Mouse (Mus musculus) frontal cortex, postnatal 10 days (tissue): ENCODE measurements around the gene Mdga1.

Experiments
- DNase-seq, 2 experiments: peaks; one replicate each; pipeline ENCODE4 v3.0.0; 2022; ENCODE audit warnings: low spot score in 2 of 2, mixed read lengths in 1 of 2

The Mdga1 gene

DNA sequence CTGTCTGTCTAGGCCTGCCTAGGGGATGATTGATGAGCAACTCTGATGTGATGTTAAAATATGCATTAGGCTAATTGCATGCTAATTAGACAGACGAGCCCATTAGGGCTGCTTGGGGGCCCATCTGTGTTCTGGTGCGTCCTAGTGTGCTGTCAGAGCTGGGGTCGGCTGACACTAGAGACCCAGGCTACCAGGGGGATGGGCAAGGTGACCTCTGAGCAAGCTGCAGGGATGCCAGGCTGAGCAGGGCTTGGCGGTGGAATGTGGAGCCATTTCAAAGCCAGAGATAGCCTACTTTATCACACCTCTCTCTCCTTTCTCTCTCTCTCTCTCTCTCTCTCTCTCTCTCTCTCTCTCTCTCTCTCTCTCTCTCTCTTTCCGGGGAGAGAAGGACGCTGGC, 49.8 kb downstream of the Mdga1 start:
- no peak for DNase-seq

DNA sequence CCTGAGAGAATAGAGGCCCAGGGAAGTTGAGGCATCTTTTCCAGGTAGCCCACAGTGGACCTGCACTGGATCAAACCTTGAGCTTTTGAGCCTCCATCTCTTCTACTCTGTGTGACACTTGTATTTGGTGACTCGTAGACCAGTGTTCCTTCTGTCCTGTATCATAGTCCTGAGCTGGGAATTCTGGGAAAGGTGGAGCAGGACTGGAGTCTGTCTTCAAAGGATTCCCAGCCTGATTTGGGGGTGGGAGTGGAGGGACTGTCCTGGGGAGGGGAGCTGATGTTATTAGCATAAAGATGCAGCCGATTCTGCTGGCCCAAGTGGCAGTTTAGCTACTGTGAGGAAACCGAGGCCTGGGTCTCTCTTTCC, 50.4 kb downstream of the Mdga1 start:
- no peak for DNase-seq

GRCm38 (mm10) chr17:29918791-29919551, 50.9 kb downstream of the Mdga1 start:
- no peak for DNase-seq

DNA sequence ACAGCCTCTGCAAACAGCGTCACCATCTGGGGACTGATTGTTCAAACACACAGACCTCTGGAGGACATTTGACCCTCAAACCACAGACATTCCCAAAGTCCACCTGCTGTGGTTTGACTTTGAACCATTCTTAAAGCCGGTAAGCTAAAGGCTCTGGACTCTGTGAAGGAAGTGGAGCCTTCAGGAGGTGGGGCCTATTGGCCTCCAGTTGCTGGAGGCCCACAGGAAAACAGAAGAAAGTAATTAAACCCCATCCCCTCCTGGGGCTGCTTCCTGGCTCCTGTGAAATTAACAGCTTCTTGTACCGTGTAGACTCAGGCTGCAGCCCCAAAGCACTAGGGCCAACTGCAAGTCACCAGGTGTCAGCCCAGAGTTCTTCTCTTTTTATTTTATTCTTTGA, 52.9 kb downstream of the Mdga1 start:
- DNase-seq: no peak

DNA sequence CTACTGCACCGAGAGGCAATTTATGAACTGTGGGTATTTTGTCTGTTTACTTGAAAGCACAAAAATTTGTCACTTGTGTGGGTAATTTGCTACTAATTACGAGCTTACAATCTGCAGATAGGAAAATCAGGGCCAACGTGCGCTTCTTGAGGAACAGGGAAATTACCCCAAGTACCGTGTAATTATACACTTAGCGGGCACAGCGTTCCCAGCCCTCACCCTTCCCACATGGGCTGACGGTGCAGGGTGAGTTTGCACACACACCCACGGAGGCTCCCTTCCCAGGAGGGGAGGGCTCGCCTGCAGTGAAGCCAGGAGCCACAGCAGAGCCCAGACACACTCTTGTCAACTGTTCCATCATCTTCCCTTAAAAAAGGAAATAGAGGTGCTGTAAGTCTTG, 54.1 kb downstream of the Mdga1 start:
- no peak for DNase-seq

DNA sequence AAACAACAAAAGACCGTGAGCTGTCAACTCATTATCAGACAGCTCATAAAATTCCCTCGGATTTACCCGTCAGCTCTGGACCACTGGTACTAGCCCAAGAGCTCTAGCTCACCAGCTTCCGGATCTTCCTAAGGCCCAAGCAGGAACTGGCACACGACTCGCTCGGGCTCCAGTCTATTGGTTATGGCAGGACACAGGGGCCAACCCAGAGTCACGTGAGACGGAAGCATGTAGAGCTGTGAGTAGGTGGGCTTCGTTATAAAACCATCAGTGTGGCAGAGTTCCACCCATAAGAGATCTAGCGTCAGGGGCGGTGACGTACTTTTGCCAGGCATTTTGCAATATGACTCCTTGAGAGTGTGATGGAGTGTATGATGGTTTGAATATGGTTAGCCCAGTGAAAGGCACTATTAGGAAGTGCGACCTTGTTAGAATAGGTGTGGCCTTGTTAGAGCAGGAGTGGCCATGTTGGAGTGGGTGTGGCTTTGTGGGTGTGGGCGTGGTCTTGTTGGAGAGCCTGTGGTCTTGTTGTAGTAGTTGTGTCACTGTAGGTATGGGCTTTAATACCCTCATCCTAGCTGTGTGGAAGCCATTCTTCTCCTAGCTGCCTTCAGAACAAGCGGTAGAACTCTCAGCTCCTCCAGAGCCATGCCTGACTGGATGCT, 56.5 kb downstream of the Mdga1 start:
- no peak for DNase-seq

DNA sequence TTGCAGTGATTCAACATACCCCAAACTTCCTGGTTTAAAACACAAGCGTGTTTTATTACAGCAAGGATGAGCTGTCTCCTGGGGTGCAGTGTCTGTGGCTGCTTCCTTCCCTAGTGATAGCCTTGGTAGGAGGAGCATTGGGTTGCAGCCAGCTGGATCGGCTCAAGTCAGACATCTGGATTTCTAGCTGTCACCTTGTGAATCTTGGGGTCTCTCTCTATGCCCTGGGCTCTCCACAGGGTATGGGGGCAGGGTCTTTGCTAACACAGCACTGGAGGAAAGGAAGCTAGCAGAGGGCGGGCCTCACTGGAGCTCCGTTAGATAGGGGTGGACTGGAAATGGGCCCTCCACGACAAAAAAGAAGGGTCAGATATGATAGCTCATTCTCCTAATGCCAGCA, 57.2 kb downstream of the Mdga1 start:
- no peak for DNase-seq

GRCm38 (mm10) chr17:29909031-29909430, 60.9 kb downstream of the Mdga1 start:
- DNase-seq: no peak

GRCm38 (mm10) chr17:29904694-29905093, 65.2 kb downstream of the Mdga1 start:
- no peak for DNase-seq

DNA sequence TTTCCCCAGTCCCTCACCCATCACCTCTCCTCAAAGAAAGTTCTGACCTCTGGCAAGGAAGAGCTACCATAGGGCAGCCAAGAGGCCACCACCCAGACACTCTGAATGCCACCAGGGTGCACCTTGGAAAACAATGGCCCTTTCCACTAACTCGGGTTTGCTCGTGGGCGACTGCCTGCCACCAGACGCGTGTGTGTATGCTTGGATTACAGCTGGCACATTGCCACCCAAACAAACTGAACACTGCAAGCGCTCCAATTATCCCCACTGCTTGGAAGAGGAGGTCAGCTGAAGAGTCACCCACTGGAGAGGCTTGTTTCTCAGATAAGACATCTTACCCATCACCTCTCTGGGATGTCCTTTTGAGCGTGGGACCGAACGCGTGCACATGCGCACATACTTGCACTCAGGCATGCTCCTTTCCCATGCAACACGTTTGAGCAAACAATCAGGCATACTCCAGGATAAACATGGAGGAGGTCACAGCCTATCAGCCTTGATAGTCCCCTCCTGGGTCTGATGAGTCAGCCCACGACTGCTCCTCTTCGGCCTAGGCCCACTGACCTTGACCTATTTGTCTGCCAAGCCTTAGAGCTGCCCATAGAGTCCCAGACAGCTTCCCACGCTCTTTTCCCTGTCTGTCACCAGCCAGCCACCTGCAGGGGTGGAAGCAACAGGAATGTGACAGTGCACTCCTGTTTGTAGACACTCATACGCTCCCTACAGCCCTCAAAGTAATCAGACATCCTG, 67.3 kb downstream of the Mdga1 start:
- DNase-seq: no peak

DNA sequence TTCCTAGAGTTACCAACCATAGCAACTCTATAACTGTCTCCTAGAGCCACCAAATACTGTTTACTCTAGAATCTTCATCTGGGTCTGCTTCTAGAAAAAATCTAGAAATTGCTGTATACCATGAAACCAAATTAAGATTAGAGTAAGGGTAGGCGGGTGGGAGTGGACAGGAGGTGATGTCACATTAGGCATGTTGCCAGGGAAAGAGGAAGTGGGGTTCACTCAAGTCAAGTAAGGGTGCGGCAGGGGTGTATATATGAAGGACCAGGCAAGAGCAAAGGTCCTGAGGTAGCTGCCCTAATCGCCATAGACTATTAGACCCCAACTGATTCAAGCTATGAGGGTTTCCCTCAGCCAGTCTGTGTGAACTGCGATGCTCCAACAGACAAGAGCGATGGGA, 69.6 kb downstream of the Mdga1 start:
- DNase-seq: no peak

- DNase-seq: no peak
These were observed 73.5 kb downstream of the Mdga1 start for GRCm38 (mm10) chr17:29896181-29897054.

DNA sequence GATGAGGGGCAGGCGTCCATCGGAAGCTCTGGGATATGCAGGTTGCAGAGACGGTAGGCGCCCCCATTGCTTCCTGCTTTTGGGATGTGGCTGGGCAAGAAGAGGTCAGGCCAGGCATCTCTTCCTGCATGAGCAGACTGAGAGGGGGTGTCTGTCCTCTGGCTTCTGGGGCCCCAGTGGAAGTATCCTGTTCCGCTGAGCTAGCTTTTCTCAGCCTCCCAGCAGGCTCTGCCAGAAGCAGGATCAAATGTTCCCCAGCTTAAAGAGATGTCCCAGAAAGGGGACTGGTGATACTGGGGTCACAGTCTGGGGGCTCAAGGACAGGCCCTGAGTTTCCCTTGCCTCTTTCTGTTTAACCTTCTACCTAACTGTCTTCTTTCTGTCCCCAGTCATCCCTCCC, 74.3 kb downstream of the Mdga1 start:
- DNase-seq: no peak

GRCm38 (mm10) chr17:29894965-29895364, 74.9 kb downstream of the Mdga1 start:
- no peak for DNase-seq

DNA sequence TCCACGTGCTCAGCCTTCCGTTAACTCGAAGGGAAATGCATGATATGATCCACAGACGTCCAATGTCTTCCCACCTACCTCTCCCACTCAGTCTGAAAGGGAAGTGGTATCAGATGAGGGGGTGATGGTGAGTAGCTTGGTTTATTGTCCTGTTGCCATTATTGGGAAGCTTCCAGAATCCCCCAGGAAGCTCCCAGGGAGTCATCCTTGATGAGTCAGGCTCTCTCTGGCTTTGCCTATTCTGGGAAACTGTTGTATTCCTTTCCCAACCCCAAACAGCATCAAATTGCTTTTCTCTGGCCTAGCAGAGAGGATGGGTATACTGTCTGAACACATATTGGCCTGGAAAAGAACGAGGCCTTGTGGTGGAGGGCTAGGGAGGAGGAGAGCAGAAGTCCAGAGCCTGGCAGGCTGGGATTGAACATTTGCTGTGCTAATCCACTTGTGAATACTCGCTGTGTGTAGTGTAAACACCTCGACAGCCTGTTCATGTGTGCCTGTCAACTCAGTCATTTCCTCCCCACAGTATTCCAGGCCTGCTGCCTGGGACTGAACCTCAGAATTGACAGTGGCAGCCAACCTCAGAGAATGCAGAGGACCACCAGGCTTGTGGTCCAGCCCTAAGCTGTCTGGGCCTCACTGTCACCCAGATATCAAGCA, 79.3 kb downstream of the Mdga1 start:
- DNase-seq: no peak

- peak; percentile 45 to 63 for DNase-seq
These were observed 80.6 kb downstream of the Mdga1 start for GRCm38 (mm10) chr17:29888981-29889980.

- peak; percentile 52 to 68 for DNase-seq
These were observed 81.7 kb downstream of the Mdga1 start for GRCm38 (mm10) chr17:29887881-29888826.

DNA sequence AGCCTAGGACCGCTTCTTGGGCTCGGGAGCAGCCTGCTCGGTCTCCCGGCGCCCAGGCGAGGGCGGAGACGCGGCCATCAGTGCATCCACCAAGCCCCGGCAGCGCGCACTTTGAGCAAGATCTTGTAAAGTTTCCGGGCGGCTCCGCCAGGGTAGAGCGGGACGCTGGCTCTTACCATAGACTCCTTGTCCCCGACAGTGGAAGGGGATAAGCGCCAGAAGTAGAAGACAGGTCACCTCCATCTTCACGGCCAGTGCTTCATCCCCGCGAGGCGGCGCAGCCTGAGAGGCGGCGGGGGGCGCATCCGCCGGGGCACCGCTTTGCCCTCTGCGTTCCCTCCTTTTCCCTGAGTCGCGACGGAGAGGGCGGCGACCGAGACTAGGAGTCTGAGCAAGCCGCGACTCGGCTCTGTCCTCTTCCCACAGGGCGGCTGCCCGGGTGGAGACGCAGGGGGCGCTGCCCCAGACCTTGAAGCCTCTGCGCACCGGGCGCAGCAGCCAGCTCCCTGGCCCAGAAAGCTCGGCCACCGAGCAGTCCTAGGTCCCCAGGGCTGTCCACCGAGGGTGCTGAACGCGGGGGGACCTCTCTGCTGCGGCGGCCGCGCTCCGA, 82.5 kb downstream of the Mdga1 start:
- DNase-seq: peak in 1 of 2 experiments; percentile 36
